Mouse (Mus musculus) megakaryocyte-erythroid progenitor cell, adult 5-6 weeks (primary cell): ENCODE measurements around the gene Wdr91. TPM values are rescaled to one million over a fixed set of nuclear protein-coding genes. Genes with fewer than 3 reads are reported as not detected.

Experiments used
- ATAC-seq: replicated peaks from 2 replicates; pipeline ENCODE4 v1.8.0; 2016; ENCODE audit warnings: mild to moderate bottlenecking, inconsistent platforms; ENCODE audit not compliant: severe bottlenecking, poor library complexity, low FRiP score, low TSS enrichment
- total RNA-seq, 2 experiments: library from RNA; stranded (forward) in 1 of 2; stranded (reverse) in 1 of 2; fragments of 200-1000, 215-1000 nt in 1 of 2; fragments of >200 nt in 1 of 2; fragmentation: Nextera tagmentation in 1 of 2; gene quantifications; 2 replicates each; pipeline ENCODE4 v1.2.3; 2014 to 2017

Gene Wdr91
- total RNA-seq (2014; fragmentation: Nextera tagmentation) (19.9 and 24.4 TPM in 2 replicates), total RNA-seq (2017) (24.4 and 37.8 TPM in 2 replicates)

DNA sequence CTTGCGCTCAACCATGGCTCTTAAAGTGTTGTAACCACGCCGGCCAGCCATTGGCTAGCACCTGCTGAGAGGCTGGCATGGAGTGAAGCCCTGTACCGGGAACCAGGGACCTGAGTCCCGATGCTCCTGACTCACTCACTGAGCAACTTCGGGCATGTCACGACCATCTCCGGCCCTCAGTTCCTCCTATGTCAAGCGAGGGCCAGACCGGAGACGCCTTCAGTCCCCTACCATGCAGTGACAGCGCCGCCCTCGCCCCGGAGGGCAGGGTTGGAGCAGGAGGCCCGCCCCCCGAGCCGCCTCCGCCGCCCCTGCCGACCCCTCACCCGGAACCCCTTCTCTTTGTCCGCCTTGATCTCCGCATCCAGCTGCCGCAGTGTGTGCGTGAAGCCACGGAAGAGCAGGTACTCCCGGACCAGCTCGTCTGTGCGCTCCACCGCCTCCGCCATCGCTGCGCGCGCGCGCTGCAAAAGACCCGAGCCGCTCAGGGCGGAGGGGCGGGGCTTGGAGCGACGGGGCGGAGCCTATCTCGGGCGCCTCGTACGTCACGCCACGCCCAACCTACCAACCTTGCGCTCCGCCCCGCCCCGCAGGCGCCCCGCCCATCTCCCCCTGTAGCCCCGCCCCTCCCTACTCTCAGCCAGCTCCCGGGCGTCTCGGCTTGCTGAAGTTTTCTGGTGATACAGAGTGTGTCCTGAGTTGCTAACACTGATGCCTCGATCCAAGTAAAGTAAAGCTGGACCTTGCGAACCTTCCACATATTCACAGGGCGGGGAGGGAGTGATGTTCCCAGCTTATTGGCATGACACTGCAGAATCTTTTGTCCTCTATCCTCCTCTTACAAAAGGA, at the start of gene Wdr91:
Gene Wdr91, minus strand, starts transcription at position 506 of the 849 bp plus-strand sequence.
- peak; percentile 81 for ATAC-seq

DNA sequence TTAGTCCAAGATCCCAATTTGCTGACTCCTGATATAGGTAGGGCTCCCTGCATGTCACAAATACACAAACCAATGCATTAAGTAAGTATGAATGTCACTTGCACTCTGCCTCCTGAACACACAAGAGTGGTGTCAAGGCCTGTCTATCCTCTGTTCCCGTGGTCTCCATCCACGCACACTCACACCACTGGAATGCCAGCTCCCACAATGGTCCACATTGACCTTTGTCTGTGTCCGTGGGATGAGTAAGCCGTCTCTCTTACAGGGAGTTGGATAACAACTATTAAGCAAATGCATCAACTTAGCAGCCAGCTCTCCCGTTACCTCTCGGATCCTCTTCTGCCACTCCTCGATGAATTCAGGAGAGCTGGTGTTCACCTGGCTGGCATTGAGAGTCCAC, 48.5 kb upstream of the Wdr91 start:
- ATAC-seq = no peak

DNA sequence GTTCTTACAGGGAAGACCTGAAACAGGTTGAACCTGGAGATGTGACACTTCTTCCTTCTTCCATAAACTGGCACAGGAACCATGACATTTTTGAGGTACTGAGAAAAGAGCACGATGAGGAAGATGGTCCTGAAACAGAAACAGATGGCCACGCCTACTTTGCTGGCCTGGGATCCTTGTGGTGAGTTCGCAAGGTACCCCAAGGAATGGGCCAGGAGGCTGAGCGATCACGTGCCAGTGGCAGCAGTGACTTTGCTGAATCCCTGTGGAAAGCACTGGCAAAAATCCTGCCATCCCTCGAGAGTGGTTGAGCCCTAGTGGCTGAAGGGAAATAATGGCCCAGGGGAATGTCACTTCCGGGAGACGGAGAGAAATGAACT, 45.2 kb upstream of the Wdr91 start:
- ATAC-seq = no peak

GRCm38 (mm10) chr6:34954926-34955861, 44.5 kb upstream of the Wdr91 start:
- ATAC-seq = peak; percentile 93

DNA sequence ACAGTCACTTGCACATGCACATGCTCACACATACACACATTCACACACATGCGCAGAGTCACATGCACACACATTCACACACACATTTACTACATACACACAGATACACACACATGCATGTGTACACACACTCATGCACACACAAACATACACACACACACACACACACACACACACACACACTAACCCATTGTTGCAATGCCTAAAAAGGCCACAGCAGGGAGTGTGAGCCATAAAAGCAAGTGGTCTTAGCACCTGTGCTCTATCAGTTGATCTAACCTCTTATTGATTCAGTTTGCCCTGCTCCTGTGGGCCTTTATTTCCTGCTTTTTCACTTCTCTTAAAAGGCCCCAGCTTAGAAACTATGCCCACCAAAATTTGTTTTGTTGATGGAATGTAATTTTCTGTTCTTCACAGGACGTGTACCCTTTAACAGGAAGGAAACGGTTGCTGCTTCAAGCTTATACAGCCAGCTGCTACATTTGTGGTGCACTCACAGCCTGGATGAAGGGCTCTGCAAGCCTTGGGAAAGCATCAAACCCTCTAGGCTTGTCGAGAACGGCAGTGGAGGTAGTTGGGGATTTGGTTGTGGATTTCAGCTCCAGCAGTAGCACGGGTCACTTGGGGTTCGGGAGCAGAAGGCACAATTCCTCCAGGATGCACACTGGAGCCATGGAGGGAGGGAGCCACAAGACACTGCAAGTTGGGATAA, 41.4 kb upstream of the Wdr91 start:
- no peak for ATAC-seq

GRCm38 (mm10) chr6:34951518-34951917, 40.8 kb upstream of the Wdr91 start:
- no peak for ATAC-seq

GRCm38 (mm10) chr6:34948461-34948860, 37.8 kb upstream of the Wdr91 start:
- ATAC-seq = no peak

- ATAC-seq = no peak
Measured at GRCm38 (mm10) chr6:34946486-34947079, 35.9 kb upstream of the Wdr91 start.

- no peak for ATAC-seq
Measured at GRCm38 (mm10) chr6:34943499-34943898, 32.8 kb upstream of the Wdr91 start.

DNA sequence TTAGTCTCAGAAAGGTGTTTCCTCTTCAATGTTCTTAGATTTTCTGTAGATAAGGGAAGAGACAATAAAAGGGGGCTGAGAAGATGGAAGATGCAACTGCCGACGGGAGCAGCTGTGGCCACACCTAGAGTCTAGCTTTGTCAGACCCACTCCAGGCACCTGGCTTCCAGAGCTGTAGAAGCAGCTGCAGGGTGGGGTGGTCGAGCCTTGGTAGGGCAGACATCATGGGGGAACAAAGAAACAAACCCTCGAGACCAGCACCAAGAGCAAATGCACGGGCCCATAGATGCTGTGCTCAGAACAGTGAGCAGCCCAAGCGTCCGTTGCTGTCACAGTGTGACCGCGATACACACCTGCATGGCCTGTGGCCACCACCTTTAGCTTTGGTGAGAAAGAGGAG, 31.8 kb upstream of the Wdr91 start:
- no peak for ATAC-seq

DNA sequence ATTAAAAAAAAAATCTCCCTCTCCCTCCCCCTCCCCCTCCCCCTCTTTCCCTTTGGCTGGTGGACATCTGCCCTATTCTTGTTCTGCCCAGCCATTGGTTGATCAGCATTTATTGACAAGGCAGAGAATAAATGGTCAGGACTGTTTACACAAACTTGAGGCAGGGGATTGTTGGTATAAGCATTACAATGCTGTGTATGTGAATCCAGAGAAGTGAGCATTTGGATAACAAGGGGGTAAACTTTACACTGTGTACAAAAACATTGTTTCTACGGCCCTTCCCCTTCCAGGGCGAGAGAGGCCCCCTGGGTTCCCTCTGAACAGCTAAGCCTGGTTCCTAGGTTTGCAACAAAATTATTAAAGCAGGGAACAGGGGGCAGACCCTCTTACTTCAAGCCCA, 30.8 kb upstream of the Wdr91 start:
- ATAC-seq = no peak

DNA sequence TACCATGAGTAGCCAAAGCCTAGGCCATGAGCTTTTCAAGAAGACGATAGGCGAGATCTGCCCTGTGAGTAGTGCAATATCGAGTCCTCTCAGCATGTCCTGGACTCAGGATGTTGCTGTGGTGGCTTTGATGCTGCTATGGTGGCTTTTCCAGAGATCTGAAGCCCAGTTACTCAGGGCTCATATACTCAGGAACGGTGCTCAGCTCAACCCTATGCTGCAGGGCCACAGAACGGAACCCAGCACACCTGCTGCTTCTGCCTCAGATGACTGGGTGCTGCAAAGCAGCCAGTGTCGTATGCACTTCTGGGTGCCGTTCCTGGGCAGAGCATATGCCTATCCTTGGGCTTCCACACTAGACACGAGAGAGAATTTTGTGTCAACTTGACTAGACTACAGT, 28.8 kb upstream of the Wdr91 start:
- no peak for ATAC-seq

- ATAC-seq = no peak
Measured at GRCm38 (mm10) chr6:34938929-34939325, 28.3 kb upstream of the Wdr91 start.

- ATAC-seq = no peak
Measured at GRCm38 (mm10) chr6:34938280-34938928, 27.7 kb upstream of the Wdr91 start.

DNA sequence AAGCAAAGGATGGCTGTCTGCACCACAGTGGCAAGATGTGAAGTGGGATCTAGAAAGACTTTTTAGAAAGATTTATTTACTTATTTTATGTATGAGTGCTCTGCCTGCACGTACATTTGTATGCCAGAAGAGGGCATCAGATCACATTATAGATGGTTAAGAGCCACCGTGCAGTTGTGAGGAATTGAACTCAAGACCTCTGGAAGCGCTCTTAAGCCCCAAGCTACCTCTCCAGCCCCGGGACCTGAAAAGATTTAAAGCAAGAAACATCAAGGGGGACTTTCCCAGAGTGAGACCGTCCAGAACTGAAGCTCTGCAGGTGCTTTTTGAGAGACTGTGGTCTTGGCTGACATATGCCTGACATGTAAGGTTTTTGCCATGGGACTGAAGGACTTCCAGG, 26.1 kb upstream of the Wdr91 start:
- ATAC-seq = 0 out of 2 replicates have a peak, but pooled peaks have one; percentile 13

DNA sequence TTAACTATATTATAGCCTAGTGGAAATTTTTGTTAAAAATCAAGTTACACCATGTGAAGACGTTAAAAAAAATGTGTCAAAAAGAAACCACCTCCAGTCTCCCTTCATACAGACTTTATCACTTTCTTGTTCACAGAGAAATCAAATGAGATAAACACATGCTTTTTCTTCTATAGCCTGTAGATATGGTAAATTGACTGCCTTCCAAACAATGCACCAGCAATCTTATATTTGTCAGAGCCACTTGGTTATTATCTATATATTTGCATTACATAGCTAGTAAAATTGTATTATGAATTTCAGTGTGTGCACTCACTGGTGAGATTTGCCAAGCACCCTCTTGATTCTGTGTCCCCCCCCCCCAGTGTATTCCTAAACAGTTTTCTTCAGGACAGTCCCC, 22.0 kb upstream of the Wdr91 start:
- ATAC-seq = peak; percentile 57; the same call in 1 of the 2 replicates

- 0 out of 2 replicates have a peak, but pooled peaks have one; percentile 2 for ATAC-seq
Measured at GRCm38 (mm10) chr6:34927594-34927993, 16.9 kb upstream of the Wdr91 start.

GRCm38 (mm10) chr6:34927156-34927555, 16.5 kb upstream of the Wdr91 start:
- peak; percentile 86 for ATAC-seq

DNA sequence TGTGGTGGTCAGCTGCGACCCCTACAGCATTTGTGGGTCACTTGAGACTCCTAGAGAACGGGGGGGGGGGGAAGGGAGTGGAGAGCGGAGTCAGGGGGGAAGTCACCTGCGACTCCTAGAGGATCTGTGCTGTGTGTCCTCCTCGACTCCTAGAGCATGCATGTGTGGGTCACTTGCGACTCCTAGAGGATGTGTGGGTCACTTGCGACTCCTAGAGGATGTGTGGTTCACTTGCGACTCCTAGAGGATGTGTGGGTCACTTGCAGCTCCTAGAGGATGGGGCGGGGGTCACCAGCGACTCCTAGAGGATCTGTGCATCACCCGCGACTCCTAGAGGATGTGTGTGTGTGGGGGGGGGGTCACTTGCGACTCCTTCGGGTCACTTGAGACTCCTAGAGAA, 11.3 kb upstream of the Wdr91 start:
- peak; percentile 96 for ATAC-seq
